ENCODE assay signal across 9 mouse cellular contexts in genomic region chr7:79661253-79661890, GRCm38 (mm10). TPM values are rescaled to one million over a fixed set of nuclear protein-coding genes. Genes with fewer than 3 reads are reported as not detected.
DNase-seq lines count a peak whose midpoint lies in the region; ATAC-seq and TF ChIP-seq lines count a peak whose summit lies in the region.
"Had no signal": no experiment of that assay in that cellular context is flagged by ENCODE, and none has a peak within 500 bp of the region (broad histone marks: within the 10 kb centered on the region; RNA-seq: fewer than 3 reads in every experiment).

No protein-coding gene starts in this region.

- no peak for TF ChIP-seq POLR2A in CH12.LX (IDR thresholded peaks at IDR 0.05; ENCODE audit: low read depth, low read length)

- no peak for TF ChIP-seq CTCF in gastrocnemius, adult 2 months (IDR thresholded peaks at IDR 0.05)
- TF ChIP-seq CTCF in CH12.LX (conservative IDR thresholded peaks at IDR 0.05 in 1 of 2, IDR thresholded peaks at IDR 0.05 in 1 of 2; ENCODE audit: low read depth in 2 of 2, low read length in 2 of 2): no peak
- TF ChIP-seq CTCF in liver, postnatal 0 days (IDR thresholded peaks at IDR 0.05; ENCODE audit: low read depth): no peak

- DNase-seq in gastrocnemius, adult 2 months: no peak
- no peak for DNase-seq in gastrocnemius, adult 8-10 months (ENCODE audit: low spot score in 2 of 2)
- no peak for DNase-seq in CH12.LX (ENCODE audit: extremely low read depth)
- DNase-seq in liver, postnatal 0 days: peak; percentile 15
- no peak for DNase-seq in natural killer cell, adult 2 months (ENCODE audit: low spot score in 2 of 2)
- DNase-seq in cerebellum, adult 9-11 months: no peak

- 10% methylated on average over 5 of the region's 5 CpGs for WGBS in forebrain, embryonic 15.5 days
- 6% methylated on average over 5 of the region's 5 CpGs for WGBS in liver, postnatal 0 days (ENCODE audit: insufficient replicate concordance)

- H3K4me3 ChIP-seq in gastrocnemius, adult 2 months: peak overlapping the region; percentile 75; the same call in 1 of the 2 replicates
- H3K4me3 ChIP-seq in CH12.LX (replicated peaks in 1 of 3; ENCODE audit: low read depth in 2 of 3, low read length in 2 of 3, poor library complexity in 1 of 3): peak overlapping the region; percentile 89 to 98 (median 91)
- H3K4me3 ChIP-seq in forebrain, embryonic 15.5 days: peak overlapping the region; percentile 71
- H3K4me3 ChIP-seq in liver, postnatal 0 days (ENCODE audit: low read depth, low read length): peak overlapping the region; percentile 100

- H3K36me3 ChIP-seq in CH12.LX (replicated peaks in 1 of 2; ENCODE audit: control insufficient read depth in 1 of 2, insufficient read depth in 1 of 2, low read length in 1 of 2): peaks cover 3 to 25% of the 10 kb centered on the region in 2 experiments
- no peaks in the 10 kb centered on the region for H3K36me3 ChIP-seq in forebrain, embryonic 15.5 days
- peaks cover 7% of the 10 kb centered on the region for H3K36me3 ChIP-seq in liver, postnatal 0 days (replicated peaks; ENCODE audit: insufficient read depth, low read length)

- TF ChIP-seq EP300 in CH12.LX (IDR thresholded peaks at IDR 0.05; ENCODE audit: low read length): no peak
- TF ChIP-seq EP300 in liver, postnatal 0 days (IDR thresholded peaks at IDR 0.05; ENCODE audit: low read depth): no peak

- H3K9me3 ChIP-seq in CH12.LX (replicated peaks; ENCODE audit: low read length): no peaks in the 10 kb centered on the region
- no peaks in the 10 kb centered on the region for H3K9me3 ChIP-seq in forebrain, embryonic 15.5 days
- H3K9me3 ChIP-seq in liver, postnatal 0 days (ENCODE audit: low read length): no peaks in the 10 kb centered on the region

- peaks cover 6 to 36% of the 10 kb centered on the region in 2 experiments for H3K4me1 ChIP-seq in CH12.LX (ENCODE audit: control insufficient read depth in 1 of 2, insufficient read depth in 2 of 2)
- peaks cover 38% of the 10 kb centered on the region for H3K4me1 ChIP-seq in forebrain, embryonic 15.5 days
- H3K4me1 ChIP-seq in liver, postnatal 0 days (ENCODE audit: insufficient read depth): peaks cover 22% of the 10 kb centered on the region; the same call in 1 of the 2 replicates

- peak overlapping the region; percentile 63 for H3K9ac ChIP-seq in CH12.LX (ENCODE audit: insufficient read depth, low read depth)
- peak overlapping the region; percentile 59 for H3K9ac ChIP-seq in forebrain, embryonic 15.5 days (replicated peaks)
- H3K9ac ChIP-seq in liver, postnatal 0 days (replicated peaks): peak overlapping the region; percentile 93

- dilution Hi-C loops in CH12.LX (cut with MboI; ENCODE audit: extremely low pct_ligation_motif_present, extremely low pct_unique_long_range_greater_than_20kb, low sequenced_read_pairs): no loop called here

- H3K27me3 ChIP-seq in CH12.LX (replicated peaks): no peaks in the 10 kb centered on the region
- no peaks in the 10 kb centered on the region for H3K27me3 ChIP-seq in forebrain, embryonic 15.5 days
- H3K27me3 ChIP-seq in liver, postnatal 0 days (ENCODE audit: insufficient read depth, low read length): no peaks in the 10 kb centered on the region

- H3K27ac ChIP-seq in gastrocnemius, adult 2 months: no peak overlapping the region
- no peak overlapping the region for H3K27ac ChIP-seq in CH12.LX (ENCODE audit: insufficient read depth, low read depth)
- no peak overlapping the region for H3K27ac ChIP-seq in forebrain, embryonic 15.5 days (replicated peaks)
- no peak overlapping the region for H3K27ac ChIP-seq in liver, postnatal 0 days (ENCODE audit: low read depth)

- in situ Hi-C loops in CH12.LX (cut with MboI; ENCODE audit: low pct_ligation_motif_present, low pct_unique_long_range_greater_than_20kb, low sequenced_read_pairs): loop anchor here (5.0 kb wide), 1 partner anchor 66 kb away; no protein-coding TSS in a partner anchor

- intact Hi-C loops in gastrocnemius, adult 2 months (cut with DNase I): loop anchor here (5.0 kb wide), 1 partner anchor 51 kb away; no protein-coding TSS in a partner anchor

- peaks cover 56% of the 10 kb centered on the region for H3K79me2 ChIP-seq in CH12.LX (replicated peaks; ENCODE audit: control insufficient read depth, extremely low read depth, insufficient read depth, poor library complexity, severe bottlenecking)

- ATAC-seq in forebrain, embryonic 15.5 days (replicated peaks): no peak
- ATAC-seq in liver, postnatal 0 days: no peak
- ATAC-seq in erythroid progenitor cell, adult 5-6 weeks (replicated peaks; ENCODE audit: low FRiP score, poor library complexity, severe bottlenecking): no peak

- no peak for TF ChIP-seq RAD21 in CH12.LX (IDR thresholded peaks at IDR 0.05; ENCODE audit: low read depth, low read length)

- peak overlapping the region; percentile 86 for H3K4me2 ChIP-seq in CH12.LX (ENCODE audit: insufficient read depth, low read depth, poor library complexity, severe bottlenecking)
- H3K4me2 ChIP-seq in forebrain, embryonic 15.5 days (replicated peaks): peak overlapping the region; percentile 94
- H3K4me2 ChIP-seq in liver, postnatal 0 days (ENCODE audit: low read depth, low read length): peak overlapping the region; percentile 99

TF ChIP-seq in CH12.LX, 34 proteins besides CTCF, POLR2A, EP300 and RAD21:
- no peak for TF ChIP-seq TBP (conservative IDR thresholded peaks at IDR 0.05; ENCODE audit: low read depth, low read length)
- TF ChIP-seq ZC3H11A (IDR thresholded peaks at IDR 0.05; ENCODE audit: low read depth, low read length): no peak
- TF ChIP-seq ZKSCAN1 (IDR thresholded peaks at IDR 0.05; ENCODE audit: borderline replicate concordance, low read depth, low read length): no peak
- no peak for TF ChIP-seq ETS1 (conservative IDR thresholded peaks at IDR 0.05; ENCODE audit: low read depth, low read length)
- TF ChIP-seq NRF1 (IDR thresholded peaks at IDR 0.05; ENCODE audit: low read depth, low read length): no peak
- TF ChIP-seq MEF2A (IDR thresholded peaks at IDR 0.05; ENCODE audit: borderline replicate concordance, low read depth, low read length): no peak
- no peak for TF ChIP-seq JUND (conservative IDR thresholded peaks at IDR 0.05; ENCODE audit: low read depth, low read length)
- no peak for TF ChIP-seq ELF1 (IDR thresholded peaks at IDR 0.05; ENCODE audit: low read depth, low read length)
- TF ChIP-seq USF1 (IDR thresholded peaks at IDR 0.05; ENCODE audit: low read depth, low read length): no peak
- TF ChIP-seq JUN (IDR thresholded peaks at IDR 0.05; ENCODE audit: insufficient read depth, low read depth, low read length): no peak
- TF ChIP-seq SMC3 (IDR thresholded peaks at IDR 0.05; ENCODE audit: low read depth, low read length): no peak
- TF ChIP-seq USF2 (conservative IDR thresholded peaks at IDR 0.05; ENCODE audit: low read depth, low read length): no peak
- no peak for TF ChIP-seq MYC (IDR thresholded peaks at IDR 0.05; ENCODE audit: low read depth, low read length)
- no peak for TF ChIP-seq GABPA (IDR thresholded peaks at IDR 0.05; ENCODE audit: insufficient replicate concordance, low read depth, low read length)
TF ChIP-seq in CH12.LX: peak in this region for 0.

RNA-seq across cellular contexts. Expression of gene Ticrr, which starts 1.4 kb away (rescaled TPM):
- total RNA-seq in gastrocnemius, adult 2 months (2021): not detected
- total RNA-seq in gastrocnemius, adult 8-10 months (2022): not detected
- total RNA-seq in CH12.LX (2012; rRNA removed): 10.2 and 11.5 TPM in 2 replicates
- total RNA-seq in CH12.LX (2014; rRNA removed): 4.8 and 8.3 TPM in 2 replicates
- 16.7 and 19.2 TPM in 2 replicates for polyA plus RNA-seq in CH12.LX (2012; ENCODE audit: insufficient read length, low read depth)
- polyA plus RNA-seq in forebrain, embryonic 15.5 days (2015; fragmentation: Nextera tagmentation; extraction: Ambion mirVana): 5.0 and 5.8 TPM in 2 replicates
- polyA plus RNA-seq in liver, postnatal 0 days (2015; fragmentation: Nextera tagmentation; extraction: Ambion mirVana): 2.2 and 2.5 TPM in 2 replicates
- total RNA-seq in erythroid progenitor cell, adult 5-6 weeks (2015; ENCODE audit: low replicate concordance): 52.3 and 68.3 TPM in 2 replicates
- total RNA-seq in erythroid progenitor cell, adult 5-6 weeks (2017; ENCODE audit: low replicate concordance): 52.8 and 65.1 TPM in 2 replicates

RNA-seq across cellular contexts. Expression of gene Rhcg, which starts 43.9 kb away (rescaled TPM):
- not detected for total RNA-seq in gastrocnemius, adult 2 months (2021)
- under 1 TPM in 1 of 4 experiments, not detected in 3; 0.15 TPM for total RNA-seq in gastrocnemius, adult 8-10 months (2022)
- not detected in 2 replicates for total RNA-seq in CH12.LX (2012; rRNA removed)
- not detected in 2 replicates for total RNA-seq in CH12.LX (2014; rRNA removed)
- polyA plus RNA-seq in CH12.LX (2012; ENCODE audit: insufficient read length, low read depth): not detected in 2 replicates
- 1.8 and 3.9 TPM in 2 replicates for polyA plus RNA-seq in forebrain, embryonic 15.5 days (2015; fragmentation: Nextera tagmentation; extraction: Ambion mirVana)
- polyA plus RNA-seq in liver, postnatal 0 days (2015; fragmentation: Nextera tagmentation; extraction: Ambion mirVana): 0.20 TPM in 1 of 2 replicates, not detected in the other
- not detected in 2 replicates for total RNA-seq in erythroid progenitor cell, adult 5-6 weeks (2015; ENCODE audit: low replicate concordance)
- total RNA-seq in erythroid progenitor cell, adult 5-6 weeks (2017; ENCODE audit: low replicate concordance): not detected in 2 replicates
- total RNA-seq: hematopoietic stem cell, adult 5-6 weeks had no signal

RNA-seq across cellular contexts. Expression of gene Kif7, which starts 54.1 kb away (rescaled TPM):
- total RNA-seq in gastrocnemius, adult 2 months (2021): under 1 TPM; 0.54 to 0.56 TPM
- under 1 TPM; 0.27 to 0.52 (median 0.38) TPM for total RNA-seq in gastrocnemius, adult 8-10 months (2022)
- 7.1 and 8.1 TPM in 2 replicates for total RNA-seq in CH12.LX (2012; rRNA removed)
- total RNA-seq in CH12.LX (2014; rRNA removed): 4.7 and 4.8 TPM in 2 replicates
- 7.4 and 8.1 TPM in 2 replicates for polyA plus RNA-seq in CH12.LX (2012; ENCODE audit: insufficient read length, low read depth)
- 3.3 and 3.4 TPM in 2 replicates for polyA plus RNA-seq in forebrain, embryonic 15.5 days (2015; fragmentation: Nextera tagmentation; extraction: Ambion mirVana)
- 0.15 and 0.19 TPM in 2 replicates for polyA plus RNA-seq in liver, postnatal 0 days (2015; fragmentation: Nextera tagmentation; extraction: Ambion mirVana)
- not detected in 2 replicates for total RNA-seq in erythroid progenitor cell, adult 5-6 weeks (2015; ENCODE audit: low replicate concordance)
- 0.13 TPM in 1 of 2 replicates, not detected in the other for total RNA-seq in erythroid progenitor cell, adult 5-6 weeks (2017; ENCODE audit: low replicate concordance)

Comparison
In these comparisons a context has a peak if more than half of its experiments do, and no peak if none do; other contexts are left out.
1. RNA of gene Ticrr, which starts 1.4 kb away (total RNA-seq): 52.3 to 68.3 TPM in erythroid progenitor cell, adult 5-6 weeks and 4.8 to 11.5 TPM in CH12.LX; not detected in gastrocnemius, adult 2 months and not detected in gastrocnemius, adult 8-10 months; every median in the first group is over 4 times any median in the second.
2. Peak in every context shown above with its lines, with median percentiles within 50 percentile points of each other: H3K4me3 ChIP-seq, H3K4me2 ChIP-seq and H3K9ac ChIP-seq.